Mouse (Mus musculus): ENCODE measurements around the gene Pcyt1a.

GRCm38 (mm10) chr16:32511827-32512490 is 81.2 kb downstream of the Pcyt1a start:
- no peak for TF ChIP-seq MAX (IDR thresholded peaks at IDR 0.05)
- no peak for TF ChIP-seq USF1 (IDR thresholded peaks at IDR 0.05; ENCODE audit: low read depth)
- TF ChIP-seq FOSL1 (IDR thresholded peaks at IDR 0.05; ENCODE audit: insufficient read depth, low read length, poor library complexity, severe bottlenecking), result no peak
- TF ChIP-seq CTCF (IDR thresholded peaks at IDR 0.05; ENCODE audit: control insufficient read depth, insufficient read depth, insufficient read length), result no peak

Measured in C2C12 (cell line).